Mouse (Mus musculus) Muller cell, postnatal 12 days (primary cell): ENCODE measurements around the gene Fam104a.

Experiments used
- DNase-seq: peaks from one replicate; pipeline ENCODE4 v3.0.0-alpha.2; 2015; ENCODE audit errors: inconsistent ontology term

Fam104a gene

DNA sequence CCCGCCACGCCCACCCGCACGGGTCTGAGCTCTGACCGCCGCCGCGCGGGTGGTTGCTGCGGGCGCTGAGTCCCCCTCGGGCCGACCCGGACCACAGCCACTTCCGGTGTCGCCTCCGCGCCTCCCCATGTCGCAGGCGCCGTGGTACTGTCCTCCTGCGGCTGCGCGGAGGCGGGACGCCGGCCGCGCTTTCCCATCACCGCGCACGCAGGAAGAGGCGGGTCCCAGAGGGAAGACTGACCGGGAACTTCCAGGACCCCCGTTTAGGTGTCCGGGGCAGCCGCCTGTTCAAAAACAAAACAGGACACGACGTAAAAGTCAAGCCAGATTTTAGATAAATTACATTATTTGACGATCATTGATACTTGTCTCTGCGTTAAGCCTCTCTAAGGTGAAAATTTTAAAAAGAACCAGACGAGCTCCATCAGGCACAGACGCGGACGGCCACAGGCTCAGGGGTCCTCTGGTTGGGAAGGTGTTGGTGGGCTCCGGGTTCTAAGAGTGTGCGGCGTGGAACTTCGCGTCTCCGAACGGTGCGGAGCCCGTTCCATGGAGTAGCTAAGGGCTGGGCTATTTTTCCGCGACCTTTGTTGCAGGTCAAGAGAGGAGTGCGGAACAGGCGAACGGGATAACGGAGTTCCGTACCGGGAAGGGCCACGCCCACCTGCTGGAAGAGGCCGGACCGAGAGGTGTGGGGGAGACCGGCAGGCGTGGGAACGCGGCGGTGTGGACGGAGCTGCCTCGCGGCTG lies at the start of gene Fam104a, which contains the start of gene D11Wsu47e:
Gene Fam104a (minus strand): TSS at position 199 of the 750 bp plus-strand sequence.
Gene D11Wsu47e (plus strand): TSS at position 456 of the 750 bp plus-strand sequence.
- DNase-seq: peak; percentile 98

DNA sequence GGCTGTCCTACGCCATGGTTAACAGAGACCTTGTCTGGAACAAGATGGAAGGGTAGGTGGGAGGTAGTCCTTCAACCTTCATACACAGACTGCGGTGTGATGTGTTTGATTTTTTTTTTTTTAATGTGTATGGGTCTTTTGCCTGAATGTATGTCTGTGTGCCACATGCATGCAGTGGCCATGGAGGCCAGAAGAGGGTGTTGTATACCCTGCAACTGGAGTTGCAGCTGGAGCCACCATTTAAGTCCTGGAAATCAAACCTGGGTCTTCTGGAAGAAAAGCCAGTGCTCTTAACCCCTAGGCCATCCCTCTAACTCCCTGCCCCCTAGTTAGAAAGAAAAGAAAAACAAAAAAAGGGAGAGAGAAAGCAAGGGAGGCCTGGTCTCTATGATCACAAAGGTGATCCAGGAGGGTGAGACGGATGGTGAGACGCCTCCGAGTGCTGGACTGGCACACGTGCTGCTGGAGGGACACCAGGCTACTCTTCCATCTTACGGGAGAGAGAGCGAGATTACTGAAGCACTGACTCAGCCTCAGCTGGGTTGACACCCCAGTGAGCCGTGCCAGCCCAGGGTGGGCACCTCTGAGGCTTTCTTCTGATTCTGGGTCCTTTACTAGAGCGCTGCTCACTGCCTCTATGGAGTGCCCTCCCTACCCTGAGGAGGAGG lies 48.1 kb upstream of the Fam104a start:
- peak; percentile 43 for DNase-seq

DNA sequence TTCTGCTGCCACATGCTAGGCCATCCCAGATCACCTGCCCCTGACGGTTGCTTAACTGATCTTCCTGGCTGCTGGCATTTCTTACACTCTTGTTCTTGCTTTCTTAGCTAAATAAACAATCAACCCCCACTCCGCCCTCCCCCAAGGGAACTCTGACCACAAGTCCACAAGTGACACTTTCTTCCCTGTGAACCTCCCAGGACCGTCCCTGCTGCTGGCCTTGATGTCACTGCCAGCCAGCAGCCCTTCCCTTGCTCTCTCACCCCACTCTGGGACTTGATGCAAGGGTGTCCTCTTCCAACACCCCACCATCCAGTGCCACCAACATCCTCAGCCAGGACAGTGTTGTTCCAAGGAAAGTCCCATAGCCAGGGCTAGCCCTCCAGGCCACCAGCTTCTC lies 46.9 kb upstream of the Fam104a start:
- peak; percentile 30 for DNase-seq

DNA sequence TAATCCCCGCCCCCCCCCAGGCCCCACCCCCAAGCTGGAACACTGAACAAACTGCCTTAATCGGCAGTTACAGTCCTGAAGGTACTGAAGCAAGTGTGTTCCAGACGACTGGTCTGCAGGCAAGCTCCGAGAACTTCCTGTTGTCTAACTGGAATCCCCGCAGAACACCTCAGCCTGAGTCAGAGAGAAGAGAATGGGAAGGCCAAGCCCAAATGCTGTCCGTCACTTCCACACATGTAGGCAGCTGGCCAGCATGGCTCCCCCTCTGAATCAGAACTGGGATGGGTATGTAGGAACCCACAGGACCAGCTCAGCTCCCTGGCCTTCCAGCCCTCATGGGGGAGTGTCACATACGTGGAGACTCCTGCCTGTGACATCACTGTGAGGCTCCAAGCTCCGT lies 46.0 kb upstream of the Fam104a start:
- peak; percentile 94 for DNase-seq

DNA sequence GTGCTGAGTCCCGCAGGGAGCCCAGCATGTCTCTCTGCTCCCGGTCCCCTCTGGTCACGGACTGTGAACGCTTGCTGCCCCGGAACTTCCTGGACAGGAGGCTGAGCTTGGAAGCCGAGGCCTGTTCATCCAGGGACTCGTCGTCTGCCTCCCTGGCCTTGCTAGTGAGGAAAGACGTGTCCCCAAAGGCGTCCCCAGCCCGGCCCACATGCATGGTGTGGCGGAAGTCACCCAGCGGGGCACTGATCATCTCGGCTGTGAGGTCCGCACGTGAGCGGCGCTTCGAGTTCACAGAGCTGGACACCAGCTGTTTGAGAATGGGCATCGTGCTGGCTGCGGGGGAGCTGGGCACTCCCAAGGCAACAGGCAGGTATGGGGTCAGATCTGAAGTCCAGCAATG lies 45.3 kb upstream of the Fam104a start:
- peak; percentile 26 for DNase-seq

DNA sequence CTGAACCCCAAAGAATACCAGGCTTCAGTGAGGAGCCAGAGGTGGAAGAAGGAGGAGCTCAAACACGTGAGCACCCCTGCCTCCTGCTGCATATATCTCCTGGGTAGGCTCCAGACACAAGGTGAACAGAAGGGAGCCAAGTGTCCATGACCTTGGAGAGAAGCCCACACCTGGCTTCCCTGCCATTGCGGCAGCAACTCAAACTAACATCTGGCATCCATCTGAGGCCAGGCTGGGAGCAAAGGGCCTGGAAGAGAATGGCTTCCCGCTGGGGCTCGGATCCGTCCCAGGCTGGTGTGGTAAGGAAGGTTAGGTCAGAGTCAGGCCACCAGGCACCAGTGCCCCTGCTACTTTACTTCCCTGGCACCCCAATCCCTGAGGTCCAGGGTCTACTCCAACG lies 44.0 kb upstream of the Fam104a start:
- no peak for DNase-seq

DNA sequence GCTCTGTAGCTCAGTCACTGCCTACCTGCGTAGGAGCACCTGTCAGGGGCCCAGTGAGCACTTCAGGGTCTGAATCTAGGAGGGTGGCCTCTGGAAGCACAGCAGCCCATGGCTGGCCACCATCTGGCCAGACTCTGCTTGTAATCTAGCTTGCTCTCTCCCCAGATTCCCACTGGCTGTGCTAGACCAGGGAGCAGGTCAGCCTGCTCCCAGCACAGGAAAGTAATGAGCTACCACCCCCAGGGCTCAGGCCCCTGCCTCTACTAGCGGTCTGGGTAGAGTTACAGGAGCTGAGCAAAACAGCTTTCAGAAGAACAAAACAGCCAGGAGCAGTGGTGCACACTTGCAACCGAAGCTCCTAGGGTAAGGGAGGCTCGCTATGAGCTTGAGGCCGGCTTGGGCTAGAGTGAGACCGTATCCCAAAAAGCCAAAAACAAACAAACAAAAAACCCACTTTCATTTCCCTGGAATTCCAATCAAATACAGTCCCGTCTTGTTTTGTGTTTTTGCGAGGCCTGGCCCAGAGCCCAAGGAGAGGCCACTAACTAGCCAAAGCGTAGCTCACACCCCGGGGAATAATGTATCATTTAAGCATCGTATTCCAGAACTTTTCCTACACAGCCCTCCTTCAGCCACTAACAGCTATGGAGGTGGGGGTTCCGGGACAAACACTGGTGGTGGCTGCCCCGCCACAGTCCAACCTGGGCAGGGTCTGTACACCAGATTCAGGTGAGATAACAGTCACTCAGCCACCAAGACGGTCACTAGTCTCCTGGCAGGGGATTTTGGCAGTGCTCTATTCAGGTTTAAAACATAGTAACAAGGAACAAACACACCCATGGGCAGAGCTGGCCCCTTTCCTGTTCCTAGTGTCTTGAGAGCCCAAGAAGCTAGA lies 43.3 kb upstream of the Fam104a start:
- DNase-seq: peak; percentile 60

DNA sequence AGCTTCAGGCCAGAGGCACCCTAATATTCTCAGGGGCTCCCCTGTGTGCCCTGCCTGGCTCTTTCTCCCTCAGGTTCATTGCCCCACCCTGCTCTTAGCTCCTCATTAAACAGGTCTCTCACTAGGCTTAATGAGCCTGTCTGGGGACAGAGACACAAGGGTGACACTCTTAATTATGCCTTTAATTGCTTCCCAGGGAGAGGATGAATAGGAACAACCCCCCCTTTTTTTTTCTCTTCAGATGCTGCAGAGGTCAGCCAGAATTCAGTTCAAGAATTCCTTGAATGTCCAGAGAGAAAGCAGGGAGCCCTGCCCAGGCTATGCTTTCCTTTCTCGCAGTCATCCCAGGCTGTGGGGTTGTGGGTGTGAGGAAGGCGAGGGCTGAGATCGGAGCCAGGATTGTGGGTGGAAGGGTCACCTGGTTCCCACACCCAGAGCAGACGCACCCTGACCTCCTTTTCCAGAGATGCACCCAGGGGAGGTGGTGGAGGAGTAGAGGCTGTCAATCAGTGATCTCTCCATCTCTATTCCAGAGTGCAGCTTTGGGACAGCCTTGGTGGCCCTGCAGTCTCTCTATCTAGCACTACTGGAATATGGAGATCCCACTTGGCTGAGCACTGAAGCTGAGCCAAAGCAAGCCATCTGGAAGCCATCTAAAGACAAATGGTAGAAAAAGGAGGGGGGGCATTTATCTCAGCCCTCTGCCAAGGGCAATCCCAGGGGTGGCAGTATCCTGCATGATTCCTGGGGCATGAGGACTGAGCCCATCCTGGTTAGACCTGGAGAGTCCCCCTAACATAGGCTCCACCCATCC lies 41.5 kb upstream of the Fam104a start:
- peak; percentile 98 for DNase-seq

DNA sequence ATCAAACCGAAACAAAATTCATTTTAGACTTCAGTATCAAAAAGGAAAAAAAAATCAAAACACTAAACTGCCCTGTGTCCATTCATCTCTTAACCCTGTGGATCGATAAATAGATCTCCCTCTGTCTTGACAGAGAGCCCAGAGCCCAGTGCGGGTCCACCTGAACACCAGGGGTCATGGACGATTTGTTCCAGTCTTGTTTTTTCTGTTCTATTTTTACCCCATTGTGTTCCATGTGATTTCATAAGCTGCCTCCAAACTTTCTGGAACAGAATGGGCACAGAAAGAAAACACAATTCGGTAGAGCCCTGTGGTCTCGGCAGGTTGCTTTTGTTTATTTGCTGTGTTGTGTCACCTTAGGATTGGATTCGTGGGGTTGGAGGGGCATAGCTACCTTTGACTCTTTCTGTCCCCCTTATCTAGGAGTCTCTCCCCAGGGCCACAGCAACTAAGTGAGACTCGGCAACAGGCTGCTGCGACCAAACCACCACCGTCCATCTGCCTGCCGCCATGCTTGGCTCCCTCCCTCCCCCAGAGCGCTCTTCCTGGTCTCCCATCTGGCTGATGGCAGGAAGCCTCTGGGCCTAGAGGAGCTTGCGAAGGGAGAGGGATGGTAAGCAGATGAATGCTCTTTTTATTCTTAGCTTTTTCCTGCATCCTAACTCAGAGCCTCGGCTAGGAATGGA lies 38.6 kb upstream of the Fam104a start:
- no peak for DNase-seq

DNA sequence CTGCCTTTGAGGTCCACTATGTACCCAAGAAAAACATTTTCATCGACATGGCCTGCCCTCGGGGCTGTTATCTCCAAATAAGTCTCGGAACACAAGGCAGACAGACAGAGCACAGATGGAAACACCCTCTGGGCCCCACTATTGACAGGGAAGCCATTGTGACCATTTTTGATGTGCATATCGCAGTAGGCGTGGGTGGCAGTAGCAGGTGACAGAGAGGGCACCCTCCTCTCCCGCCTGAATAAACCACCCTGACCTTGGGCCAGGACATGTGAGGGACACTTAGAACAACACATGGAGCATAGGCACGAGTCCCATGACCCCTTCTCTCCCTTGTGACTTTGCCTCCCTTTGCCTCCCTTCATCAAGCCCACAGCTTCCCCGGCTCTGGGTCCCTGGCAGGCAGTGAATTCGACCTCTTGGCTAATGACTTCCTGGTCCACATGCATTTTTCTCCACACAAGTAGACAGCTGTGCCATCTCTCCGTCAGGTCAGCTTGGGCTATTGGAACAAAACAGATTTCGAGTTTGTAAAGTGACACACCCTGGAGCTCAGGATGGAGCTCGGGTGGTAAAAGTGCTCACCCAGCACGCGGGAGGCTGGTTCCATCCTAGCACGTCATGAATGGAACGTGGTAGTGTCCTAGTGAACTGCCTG lies 33.9 kb upstream of the Fam104a start:
- DNase-seq: peak; percentile 68

DNA sequence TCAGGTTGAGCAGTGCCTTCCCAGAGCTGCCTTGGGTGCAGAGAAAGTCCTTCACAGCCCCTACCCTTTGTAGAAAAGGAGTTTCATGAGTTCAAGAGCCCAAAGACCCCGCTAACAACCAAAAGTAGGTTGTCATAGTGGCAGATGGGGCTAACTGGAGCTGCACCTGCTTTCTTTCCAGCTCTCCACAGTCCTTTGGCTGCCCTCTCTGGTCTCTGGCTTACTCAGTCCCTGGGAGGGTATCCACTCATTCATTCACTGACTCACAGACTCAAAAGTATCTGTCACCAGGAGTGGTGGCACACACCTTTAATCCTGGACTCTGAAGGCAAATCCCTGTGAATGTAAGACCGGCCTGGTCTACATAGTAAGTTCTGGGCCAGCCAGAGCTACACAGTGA lies 32.2 kb upstream of the Fam104a start:
- no peak for DNase-seq

DNA sequence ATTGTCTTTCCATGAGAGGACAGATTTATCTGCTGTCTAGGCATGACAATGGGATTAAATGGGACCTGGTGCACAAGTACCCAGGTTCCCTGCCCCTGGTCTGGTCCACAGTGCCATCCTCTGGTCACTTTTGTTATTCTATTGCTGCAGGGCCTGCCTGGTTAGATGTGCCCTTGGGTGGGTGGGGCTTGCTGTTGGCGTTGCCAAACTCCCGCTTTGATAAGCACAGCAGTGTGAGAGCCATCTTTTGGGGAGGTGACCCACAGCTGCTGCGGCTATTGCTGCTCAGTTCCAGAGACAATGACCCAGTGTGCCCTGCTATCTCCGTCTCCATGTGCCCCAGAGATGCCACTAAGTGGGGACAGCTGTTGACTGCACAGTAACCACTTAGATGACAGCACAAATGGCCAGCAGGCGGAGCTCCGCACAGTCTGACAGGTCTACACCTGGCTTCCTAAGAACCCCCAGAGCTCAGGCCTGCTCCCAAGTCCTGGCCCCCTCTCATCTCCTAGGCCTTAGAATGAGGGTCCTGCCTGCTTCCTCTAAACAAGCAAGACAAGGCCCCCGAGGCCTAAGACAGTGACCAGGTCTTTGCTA lies 31.2 kb upstream of the Fam104a start:
- peak; percentile 66 for DNase-seq

DNA sequence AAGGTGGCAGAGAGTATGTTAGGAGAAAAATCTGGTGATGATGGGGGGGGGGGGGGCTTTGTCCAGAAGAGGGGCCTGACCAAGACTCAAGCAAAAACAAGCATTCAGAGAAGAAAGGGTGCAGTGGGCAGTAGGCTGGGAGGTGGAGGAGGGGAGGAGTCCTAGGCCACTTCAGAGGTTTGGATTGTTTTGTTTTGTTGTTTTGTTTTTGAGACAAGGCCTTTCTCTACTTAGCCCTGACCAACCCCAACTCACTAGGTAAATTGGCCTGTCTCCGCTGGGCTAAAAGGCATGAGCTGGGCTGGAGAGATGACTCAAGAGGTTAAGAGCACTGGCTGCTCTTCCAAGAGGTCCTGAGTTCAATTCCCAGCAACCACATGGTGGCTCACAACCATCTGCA lies 27.1 kb upstream of the Fam104a start:
- DNase-seq: peak; percentile 47

DNA sequence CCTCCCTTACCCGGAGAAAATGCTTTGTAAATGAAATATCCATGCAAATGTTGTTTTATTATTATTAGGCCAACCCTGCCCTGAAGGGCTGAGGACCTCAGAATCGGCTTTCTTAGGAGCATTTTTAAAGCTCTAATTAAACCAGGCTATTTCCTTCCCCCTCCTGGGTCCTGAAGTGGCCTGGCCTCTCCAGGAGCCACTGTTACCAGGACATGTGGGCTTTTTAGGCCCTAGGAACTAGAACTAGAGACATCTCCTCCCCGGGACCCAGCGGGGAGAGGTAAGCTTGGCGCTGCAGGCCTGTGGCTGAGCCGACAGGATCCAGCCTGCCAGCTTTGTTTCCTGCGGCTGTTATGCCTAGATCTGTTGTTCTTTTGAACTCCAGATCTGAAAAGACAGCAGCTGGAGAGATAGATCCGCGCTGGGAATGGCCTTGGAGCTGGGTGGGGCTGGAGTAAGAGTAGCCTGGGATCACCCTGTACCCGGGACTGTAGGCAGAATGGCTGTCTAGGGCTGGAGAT lies 26.4 kb upstream of the Fam104a start:
- DNase-seq: no peak

DNA sequence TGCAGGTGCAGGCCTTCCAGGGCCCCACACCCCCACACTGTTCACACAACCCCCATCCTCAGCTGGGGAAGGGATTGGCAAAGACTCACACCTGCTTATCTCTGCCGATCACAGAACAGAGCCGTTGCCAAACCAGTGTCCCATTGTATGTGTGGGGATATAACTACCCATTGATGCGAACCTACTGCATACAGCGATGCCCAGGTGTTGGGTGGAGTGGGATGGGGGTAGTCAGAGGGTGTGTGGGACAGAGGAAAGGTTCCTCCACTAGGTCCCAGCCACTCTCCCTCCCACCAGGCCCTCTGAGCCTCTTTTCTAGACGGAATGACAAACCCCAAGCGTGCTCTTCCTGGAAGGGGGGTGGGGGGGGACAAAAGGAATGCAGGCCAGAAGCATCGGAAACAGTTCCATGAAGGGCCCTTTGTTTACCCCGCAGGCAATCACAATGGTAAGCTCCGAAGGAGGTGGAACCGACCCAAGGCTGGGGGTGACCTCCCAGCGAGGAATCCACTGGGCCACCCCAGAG lies 25.8 kb upstream of the Fam104a start, which contains the start of gene Cpsf4l:
Gene Cpsf4l (minus strand): TSS at position 287 of the 526 bp plus-strand sequence.
- DNase-seq: peak; percentile 99

DNA sequence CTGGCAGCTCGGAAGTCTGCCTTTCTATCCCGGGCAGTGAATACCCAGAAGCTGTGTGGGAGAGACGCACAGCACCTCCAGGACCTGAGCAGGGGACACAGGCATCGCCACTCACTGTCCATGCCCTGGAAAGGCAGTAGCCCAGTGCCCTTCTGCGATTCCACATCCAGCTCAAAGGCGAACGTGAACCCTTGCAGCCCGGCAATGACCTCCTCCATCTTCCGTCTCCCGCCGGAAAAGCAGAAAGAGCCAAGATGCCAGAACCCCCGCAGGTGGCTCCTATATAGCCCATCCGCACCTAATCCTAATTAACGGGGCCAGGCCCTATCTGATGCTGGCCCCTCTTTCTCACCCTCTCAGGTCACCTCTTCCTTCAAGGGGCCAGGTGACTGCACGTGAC lies 25.3 kb upstream of the Fam104a start:
- DNase-seq: peak; percentile 6

DNA sequence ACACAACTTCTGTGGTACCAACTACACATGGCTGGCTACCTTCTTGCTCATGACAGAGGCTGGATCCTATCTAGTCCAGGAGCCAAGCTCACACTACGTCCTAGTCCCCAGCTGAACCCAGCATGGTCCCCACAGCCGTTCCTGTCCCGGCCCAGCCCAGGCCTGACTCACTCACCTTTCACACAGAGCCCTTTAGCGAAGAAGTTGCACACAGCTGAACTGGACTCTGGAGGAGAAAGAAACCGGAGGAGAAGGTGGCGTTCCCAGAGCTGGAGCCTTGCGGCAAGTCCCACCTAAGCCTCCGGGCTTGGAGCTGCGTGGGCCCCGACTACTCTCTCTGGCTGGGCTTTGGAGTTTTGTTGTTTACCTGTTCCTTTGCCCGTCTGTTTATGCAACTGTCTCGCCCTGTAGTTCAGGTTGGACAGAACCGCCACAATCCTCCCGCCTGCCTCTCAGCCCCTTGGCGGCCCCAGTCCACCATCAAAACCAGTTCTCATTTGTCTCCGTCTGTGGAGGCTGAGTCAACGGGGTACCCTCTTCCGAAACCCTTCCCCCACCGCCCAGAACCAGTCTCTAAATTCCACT lies 24.8 kb upstream of the Fam104a start:
- DNase-seq: no peak

DNA sequence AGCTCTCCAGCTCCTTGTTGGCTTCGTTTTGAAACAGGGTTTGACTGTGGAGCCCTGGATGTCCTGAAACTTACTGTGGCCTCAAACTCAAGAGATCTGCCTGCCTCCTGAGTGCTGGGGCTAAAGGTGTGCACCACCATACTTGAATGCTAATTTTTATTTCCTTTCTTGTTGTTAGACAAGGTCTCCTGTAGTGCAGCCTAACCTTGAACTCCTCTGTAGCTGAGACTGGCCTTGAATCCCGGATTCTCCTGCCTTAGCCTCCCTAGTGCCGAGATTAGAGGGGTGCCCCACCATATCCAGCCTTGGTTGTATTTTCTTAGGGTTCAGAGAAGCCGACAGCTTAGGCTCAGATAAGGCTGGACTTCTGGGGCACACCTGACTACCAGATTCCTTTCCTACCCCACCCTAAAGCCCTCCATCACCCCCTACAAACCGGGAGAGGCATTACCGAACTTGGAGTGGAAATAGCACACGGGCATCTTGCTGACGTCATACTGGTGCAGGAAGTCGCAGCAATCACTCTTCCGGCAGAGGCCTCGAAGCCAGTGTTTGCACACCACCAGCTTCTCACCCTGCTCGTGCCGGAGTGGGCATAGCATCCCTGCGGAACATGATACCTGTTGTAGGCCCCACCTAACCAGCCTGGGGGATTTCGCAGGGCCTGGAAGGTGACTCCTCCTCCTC lies 22.2 kb upstream of the Fam104a start:
- no peak for DNase-seq
